Mouse (Mus musculus) intestine, embryonic 15.5 days (tissue): ENCODE data around the gene Ypel3. TPM values are rescaled to one million over a fixed set of nuclear protein-coding genes. Genes with fewer than 3 reads are reported as not detected.
"Not testable (repeated sequence)": the region's sequence is repeated elsewhere in the genome, so short reads cannot be mapped to it uniquely, and the experiment has no call there.

Experiments used
- ATAC-seq: fragments of 200-750 bp; cut with Nextera tagmentation; 2 replicates; pipeline ENCODE4 v1.8.0; 2017; ENCODE audit warnings: moderate TSS enrichment, moderate library complexity
- H3K27ac ChIP-seq: fragments of 300-500 bp; sonication (generic); 2 replicates; pipeline ENCODE4 v1.5.1; 2015; ENCODE audit warnings: mild to moderate bottlenecking, inconsistent platforms
- H3K27me3 ChIP-seq: fragments of 300-500 bp; sonication (generic); replicated peaks from 2 replicates; pipeline ENCODE4 v1.6.1; 2015; ENCODE audit warnings: inconsistent platforms
- H3K36me3 ChIP-seq: fragments of 300-500 bp; sonication (generic); 2 replicates; pipeline ENCODE4 v1.6.1; 2015; ENCODE audit warnings: inconsistent platforms
- H3K4me1 ChIP-seq: fragments of 300-500 bp; sonication (generic); replicated peaks from 2 replicates; pipeline ENCODE4 v1.6.1; 2015; ENCODE audit warnings: inconsistent platforms
- H3K4me2 ChIP-seq: fragments of 300-500 bp; sonication (generic); replicated peaks from 2 replicates; pipeline ENCODE4 v1.6.1; 2015; ENCODE audit warnings: mild to moderate bottlenecking, inconsistent platforms
- H3K4me3 ChIP-seq: fragments of 300-500 bp; sonication (generic); replicated peaks from 2 replicates; pipeline ENCODE4 v1.5.1; 2015; ENCODE audit warnings: inconsistent platforms
- H3K9ac ChIP-seq: fragments of 300-500 bp; sonication (generic); 2 replicates; pipeline ENCODE4 v1.6.1; 2015; ENCODE audit warnings: inconsistent platforms
- H3K9me3 ChIP-seq: fragments of 300-500 bp; sonication (generic); 2 replicates; pipeline ENCODE4 v1.6.1; 2016; ENCODE audit warnings: inconsistent platforms
- WGBS: fragments of 180-500 bp; shearing (Covaris S2); methylation state at CpG from one replicate; pipeline ENCODE4 v1.1.7; 2015; 5-methylcytosine and 5-hydroxymethylcytosine counted together
- polyA plus RNA-seq: library from polyadenylated mRNA; unstranded; fragments of >200 nt; fragmentation: Nextera tagmentation; extraction: Ambion mirVana; gene quantifications from 2 replicates; pipeline ENCODE4 v1.2.1, GENCODE M21; 2015

The Ypel3 gene
- polyA plus RNA-seq, result 66.9 and 71.2 TPM in 2 replicates

DNA sequence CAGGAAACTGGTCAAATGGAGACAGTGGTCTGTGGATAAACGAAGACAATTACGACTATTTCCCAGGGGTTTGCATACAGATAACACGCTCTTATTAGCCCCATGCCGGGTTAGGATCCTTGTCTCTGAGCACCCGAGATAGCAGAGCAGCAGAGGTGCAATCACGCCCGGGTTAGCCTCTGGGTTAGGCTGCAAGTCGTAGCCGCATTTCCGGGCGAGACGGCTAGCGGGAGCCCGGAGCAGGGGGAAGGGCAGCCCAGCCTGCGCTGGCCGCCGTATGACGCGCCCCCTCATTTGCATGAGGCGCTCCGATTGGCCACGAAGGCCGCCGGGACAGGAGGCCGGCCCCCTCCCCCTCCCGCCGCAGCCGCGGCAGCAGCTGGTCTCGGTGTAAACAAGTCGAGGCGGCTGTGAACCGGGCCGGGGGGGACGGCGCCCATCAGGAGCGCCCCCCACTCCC, at the start of gene Ypel3:
Ypel3 (plus strand) TSS at position 358 of the 460 bp plus-strand sequence.
- peak; percentile 94 for ATAC-seq
- no peaks in the 10 kb centered on the region for H3K27me3 ChIP-seq
- peak within 1 kb of the TSS; percentile 65 for H3K4me3 ChIP-seq
- no peaks in the 10 kb centered on the region for H3K9me3 ChIP-seq
- peak within 1 kb of the TSS; percentile 76 for H3K9ac ChIP-seq
- under 1% methylated on average over 29 of the region's 37 CpGs for WGBS
- peak within 1 kb of the TSS; percentile 90 for H3K27ac ChIP-seq
- H3K36me3 ChIP-seq, result peaks cover 4% of the 10 kb centered on the region; the same call in 1 of the 2 replicates
- peaks cover 43% of the 10 kb centered on the region for H3K4me1 ChIP-seq
- H3K4me2 ChIP-seq, result peak within 1 kb of the TSS; percentile 84

DNA sequence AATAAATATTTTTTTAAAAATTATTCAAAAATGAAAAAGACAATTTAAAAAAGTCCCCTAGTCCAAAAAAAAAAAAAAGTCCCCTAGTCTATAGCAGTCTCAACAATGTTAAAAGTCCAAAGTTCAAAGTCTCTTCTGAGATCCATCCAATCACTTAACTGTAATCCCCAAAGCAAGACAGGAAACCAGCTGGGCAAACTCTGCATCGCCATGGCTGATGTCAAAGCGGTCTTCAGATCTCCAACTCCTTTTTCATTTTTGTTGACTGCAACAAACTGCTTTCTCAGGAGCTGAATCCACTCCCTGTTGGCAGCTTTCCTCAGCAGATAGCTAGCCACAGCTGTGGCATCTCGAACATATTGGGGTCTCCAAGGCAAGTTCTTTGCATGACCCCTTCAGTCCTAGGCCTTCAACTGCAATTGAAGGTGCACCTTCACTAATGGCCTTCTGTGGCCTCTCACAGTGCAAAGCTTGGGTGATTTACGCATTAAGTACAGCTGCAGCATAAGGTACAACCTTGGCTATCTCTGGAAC, 46.4 kb upstream of the Ypel3 start:
- WGBS, result 76% methylated on average over 4 of the region's 4 CpGs
- not testable (repeated sequence) for H3K36me3 ChIP-seq, H3K27ac ChIP-seq

DNA sequence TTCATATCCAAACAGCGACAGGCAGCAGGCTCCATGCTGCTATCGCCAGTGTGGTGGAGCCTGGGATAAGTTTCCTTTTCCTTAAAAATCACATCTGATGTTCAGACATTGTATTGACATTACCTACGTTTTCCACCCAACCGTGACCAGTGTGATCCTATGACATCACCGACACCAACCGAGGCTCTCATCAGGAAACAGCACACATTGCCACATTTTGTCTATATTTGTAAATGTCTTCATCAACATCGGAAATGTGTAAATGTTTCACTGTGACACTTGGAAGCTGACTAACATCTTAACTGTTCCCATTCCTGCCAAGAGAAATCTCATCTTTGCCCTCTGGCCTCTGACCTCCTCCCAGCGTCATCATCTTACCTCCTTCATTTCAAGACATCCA, 40.6 kb upstream of the Ypel3 start:
- H3K36me3 ChIP-seq, result no peaks in the 10 kb centered on the region
- H3K9me3 ChIP-seq, result no peaks in the 10 kb centered on the region
- H3K4me1 ChIP-seq, result no peaks in the 10 kb centered on the region
- H3K27ac ChIP-seq, result no peak overlapping the region
- no peak overlapping the region for H3K4me3 ChIP-seq
- no peak overlapping the region for H3K9ac ChIP-seq
- no peaks in the 10 kb centered on the region for H3K27me3 ChIP-seq
- ATAC-seq, result no peak
- WGBS, result 79% methylated on average over 8 of the region's 8 CpGs
- no peak overlapping the region for H3K4me2 ChIP-seq

More for the DNA sequence above, 46.4 kb upstream of the Ypel3 start:
- not testable (repeated sequence) for H3K9me3 ChIP-seq, H3K4me1 ChIP-seq, H3K9ac ChIP-seq, H3K27me3 ChIP-seq, H3K4me2 ChIP-seq, ATAC-seq, H3K4me3 ChIP-seq

DNA sequence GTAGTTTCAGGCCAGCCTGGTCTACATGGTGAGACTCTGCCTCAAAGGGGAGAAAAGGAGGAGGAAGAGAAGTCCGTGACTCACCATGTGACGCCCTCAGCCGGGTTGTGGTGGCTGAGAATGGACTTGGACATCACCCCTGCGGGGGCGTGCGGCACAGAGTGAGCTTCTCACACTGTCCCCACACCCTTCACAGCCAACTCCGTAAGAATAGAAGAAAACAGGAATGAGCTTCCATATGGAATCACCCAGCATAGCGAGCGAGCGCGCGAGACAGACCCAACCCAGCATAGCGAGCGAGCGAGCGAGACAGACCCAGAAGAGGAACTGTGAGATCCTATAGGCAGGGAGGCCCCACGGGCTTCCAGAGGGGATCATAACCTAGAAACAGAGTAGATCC, 37.2 kb upstream of the Ypel3 start:
- 86% methylated on average over 17 of the region's 17 CpGs for WGBS
- Histone ChIP-seq H3K4me3 (no peak overlapping the region), H3K36me3 (no peaks in the 10 kb centered on the region), H3K27ac (no peak overlapping the region), H3K4me1 (no peaks in the 10 kb centered on the region), H3K9me3 (no peaks in the 10 kb centered on the region), H3K27me3 (no peaks in the 10 kb centered on the region), H3K4me2 (no peak overlapping the region), H3K9ac (no peak overlapping the region)
- ATAC-seq, result no peak

DNA sequence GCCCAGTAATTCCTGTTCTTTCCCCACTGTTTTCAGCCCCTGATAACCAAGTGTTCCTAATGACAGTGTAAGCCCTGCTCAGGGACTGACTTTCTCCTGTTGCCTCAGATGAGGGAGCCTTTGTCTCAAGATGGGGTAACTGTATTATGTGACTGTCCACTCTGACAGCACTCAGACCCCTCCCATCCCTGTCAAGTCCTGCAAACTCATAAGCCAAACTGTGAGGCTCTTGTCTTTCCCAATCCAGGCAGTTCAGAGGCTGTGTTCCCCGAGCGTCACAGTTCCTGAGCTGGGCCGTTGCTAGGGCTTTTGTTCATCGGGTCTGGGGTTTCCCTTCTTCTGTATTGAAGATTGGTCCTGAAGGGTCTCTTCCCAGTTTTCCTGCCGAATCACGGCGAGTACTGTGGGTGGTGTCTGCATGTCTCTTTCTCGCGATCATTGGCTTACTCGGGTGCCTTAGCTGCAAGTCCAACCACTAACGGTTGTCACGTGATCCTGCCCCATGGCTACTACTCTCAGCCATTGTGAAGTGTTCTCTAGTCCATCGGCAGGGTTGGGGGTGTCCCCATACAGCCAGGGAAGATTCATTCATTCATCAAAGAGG, 36.5 kb upstream of the Ypel3 start:
- H3K4me1 ChIP-seq, result no peaks in the 10 kb centered on the region
- no peak overlapping the region for H3K27ac ChIP-seq
- ATAC-seq, result no peak
- H3K9me3 ChIP-seq, result no peaks in the 10 kb centered on the region
- no peak overlapping the region for H3K4me3 ChIP-seq
- H3K27me3 ChIP-seq, result no peaks in the 10 kb centered on the region
- no peak overlapping the region for H3K4me2 ChIP-seq
- WGBS, result 85% methylated on average over 13 of the region's 13 CpGs
- H3K9ac ChIP-seq, result no peak overlapping the region
- H3K36me3 ChIP-seq, result no peaks in the 10 kb centered on the region

DNA sequence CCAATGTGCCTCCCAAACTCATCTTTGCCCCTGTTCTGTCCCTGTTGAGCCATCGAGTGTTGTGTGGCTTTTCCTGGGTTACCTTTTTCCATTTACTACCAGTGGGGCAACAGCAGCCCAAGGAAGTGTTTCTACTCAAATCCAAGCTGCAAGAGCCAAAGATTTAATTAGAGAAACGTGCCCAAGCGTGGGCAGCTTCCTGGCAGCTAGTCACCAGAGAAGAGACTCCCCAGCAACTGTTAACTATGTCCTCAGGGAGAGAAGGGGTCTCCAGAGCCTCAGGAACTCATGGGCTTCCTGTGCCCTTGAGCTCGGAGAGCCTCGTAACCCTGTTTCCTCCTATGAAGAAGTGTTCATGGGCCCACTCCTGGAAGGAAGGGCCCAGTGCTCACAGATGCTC, 35.8 kb upstream of the Ypel3 start:
- H3K4me3 ChIP-seq, result no peak overlapping the region
- no peak overlapping the region for H3K4me2 ChIP-seq
- no peak overlapping the region for H3K9ac ChIP-seq
- no peak for ATAC-seq
- H3K27ac ChIP-seq, result no peak overlapping the region
- 65% methylated on average over 5 of the region's 5 CpGs for WGBS
- H3K27me3 ChIP-seq, result no peaks in the 10 kb centered on the region
- H3K36me3 ChIP-seq, result no peaks in the 10 kb centered on the region
- no peaks in the 10 kb centered on the region for H3K9me3 ChIP-seq
- no peaks in the 10 kb centered on the region for H3K4me1 ChIP-seq

DNA sequence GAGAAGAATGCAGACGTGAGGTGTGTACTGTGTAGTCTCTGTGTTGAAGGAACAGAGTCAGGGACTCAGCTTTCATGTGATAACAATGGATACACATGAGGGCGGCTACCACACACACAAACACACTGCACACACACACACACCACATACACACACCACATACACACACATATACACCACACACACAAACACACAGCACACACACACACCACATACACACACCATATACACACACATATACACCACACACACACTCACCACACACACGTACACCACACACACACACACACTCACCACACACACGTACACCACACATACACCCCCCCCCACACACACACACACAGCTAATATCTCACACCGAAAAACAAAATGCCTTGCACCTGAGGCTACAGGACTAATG, 35.3 kb upstream of the Ypel3 start:
- no peak for ATAC-seq
- no peak overlapping the region for H3K9ac ChIP-seq
- no peak overlapping the region for H3K27ac ChIP-seq
- no peak overlapping the region for H3K4me3 ChIP-seq
- H3K4me1 ChIP-seq, result no peaks in the 10 kb centered on the region
- 86% methylated on average over 5 of the region's 5 CpGs for WGBS
- H3K4me2 ChIP-seq, result no peak overlapping the region
- no peaks in the 10 kb centered on the region for H3K9me3 ChIP-seq
- H3K36me3 ChIP-seq, result no peaks in the 10 kb centered on the region
- no peaks in the 10 kb centered on the region for H3K27me3 ChIP-seq

DNA sequence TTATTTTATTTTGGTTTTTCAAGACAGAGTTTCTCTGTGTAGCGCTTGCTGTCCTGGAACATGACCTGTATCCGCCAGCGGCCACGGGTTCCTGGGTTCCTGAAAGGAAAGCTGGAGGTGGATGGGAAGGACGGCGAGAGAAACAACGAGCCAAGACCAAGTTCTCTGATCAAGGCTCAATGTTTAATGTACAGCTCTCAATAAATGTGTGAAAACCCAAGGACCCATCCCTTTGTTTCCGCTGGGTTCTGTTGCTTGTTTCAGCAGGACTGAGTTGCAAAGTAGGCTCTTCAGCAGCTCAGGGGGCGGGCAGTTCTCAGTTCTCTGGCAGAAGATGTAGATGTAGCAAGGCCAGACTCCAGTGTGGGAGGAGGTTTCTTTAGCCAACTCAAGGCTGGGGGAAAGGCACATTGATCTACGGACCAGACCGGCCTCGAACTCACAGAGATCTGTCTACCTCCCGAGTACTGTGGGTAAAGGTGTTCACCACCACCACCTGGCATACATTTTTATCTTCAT, 34.7 kb upstream of the Ypel3 start:
- Histone ChIP-seq H3K4me2 (no peak overlapping the region), H3K9me3 (no peaks in the 10 kb centered on the region), H3K36me3 (no peaks in the 10 kb centered on the region), H3K9ac (no peak overlapping the region), H3K27ac (no peak overlapping the region), H3K4me1 (0 out of 2 replicates have a peak, but pooled peaks cover 3% of the 10 kb centered on the region), H3K4me3 (no peak overlapping the region), H3K27me3 (no peaks in the 10 kb centered on the region)
- 89% methylated on average over 13 of the region's 13 CpGs for WGBS
- ATAC-seq, result no peak

DNA sequence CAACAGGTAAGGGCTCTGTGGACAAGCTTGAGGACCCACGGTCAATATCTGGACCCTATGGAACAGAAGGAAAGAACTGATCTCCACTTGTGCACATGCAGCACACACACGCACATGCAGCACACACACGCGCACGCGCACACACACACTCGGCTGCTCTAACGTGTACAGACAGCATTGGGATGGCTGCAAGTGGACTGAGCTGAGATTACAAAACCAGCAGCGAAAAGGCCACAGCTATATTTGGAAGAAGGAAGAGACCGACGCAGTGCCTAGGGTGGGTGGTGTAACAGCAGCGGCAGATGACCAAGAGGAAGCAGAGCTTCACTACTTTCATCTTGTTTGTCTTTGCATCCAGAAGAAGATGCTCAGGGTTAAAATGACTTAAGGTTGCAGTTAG, 30.7 kb upstream of the Ypel3 start:
- no peak overlapping the region for H3K9ac ChIP-seq
- 83% methylated on average over 12 of the region's 12 CpGs for WGBS
- H3K4me3 ChIP-seq, result 0 out of 2 replicates have a peak overlapping the region, but pooled peaks have one; percentile 7
- H3K4me1 ChIP-seq, result peaks cover 5% of the 10 kb centered on the region; the same call in 1 of the 2 replicates
- ATAC-seq, result no peak
- H3K9me3 ChIP-seq, result no peaks in the 10 kb centered on the region
- no peaks in the 10 kb centered on the region for H3K36me3 ChIP-seq
- no peaks in the 10 kb centered on the region for H3K27me3 ChIP-seq
- peak overlapping the region; percentile 34 for H3K4me2 ChIP-seq
- peak overlapping the region; percentile 80 for H3K27ac ChIP-seq

DNA sequence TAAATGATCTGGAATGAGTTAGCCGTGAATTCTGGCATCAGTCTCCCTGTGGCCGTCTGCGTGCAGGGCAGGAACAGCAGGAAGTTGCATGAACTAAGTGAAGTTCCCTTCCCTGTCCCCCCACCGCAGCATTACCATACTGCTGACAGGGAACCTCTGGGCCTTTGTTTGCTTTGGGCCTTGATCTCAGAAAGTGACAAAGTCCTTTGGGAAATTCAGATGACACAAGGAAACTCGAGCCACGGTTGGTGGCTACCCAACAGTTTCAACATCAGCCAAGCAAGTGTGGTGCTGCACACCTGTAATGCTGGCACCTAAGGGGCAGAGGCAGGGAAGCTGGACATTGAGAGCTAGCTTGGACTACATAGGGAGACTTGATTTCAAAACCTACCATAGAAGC, 30.0 kb upstream of the Ypel3 start:
- Histone ChIP-seq H3K36me3 (no peaks in the 10 kb centered on the region), H3K9me3 (no peaks in the 10 kb centered on the region), H3K9ac (0 out of 2 replicates have a peak overlapping the region, but pooled peaks have one; percentile 30), H3K4me1 (peaks cover 5% of the 10 kb centered on the region; the same call in 1 of the 2 replicates), H3K27ac (peak overlapping the region; percentile 80), H3K4me3 (0 out of 2 replicates have a peak overlapping the region, but pooled peaks have one; percentile 7), H3K27me3 (no peaks in the 10 kb centered on the region), H3K4me2 (peak overlapping the region; percentile 34)
- ATAC-seq, result peak; percentile 88
- WGBS, result 22% methylated on average over 6 of the region's 6 CpGs

DNA sequence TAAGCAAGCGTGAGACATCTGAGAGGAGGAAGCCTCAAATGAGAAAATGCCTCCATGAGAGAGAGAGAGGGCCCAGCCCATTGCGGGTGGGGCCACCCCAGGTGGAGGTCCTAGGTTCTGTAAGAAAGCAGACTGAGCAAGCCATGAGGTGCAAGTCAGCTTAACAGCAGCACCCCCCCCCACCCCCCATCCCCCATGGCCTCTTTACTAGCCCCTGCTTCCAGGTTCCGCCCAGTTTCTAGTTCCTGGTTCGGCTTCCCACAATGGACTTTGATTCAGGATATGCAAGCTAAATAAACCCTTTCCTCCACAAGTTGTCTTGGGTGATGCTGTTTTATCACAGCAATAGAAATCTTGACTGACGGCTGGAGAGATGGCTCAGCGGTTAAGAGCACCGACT, 27.9 kb upstream of the Ypel3 start:
- no peak overlapping the region for H3K4me2 ChIP-seq
- H3K9me3 ChIP-seq, result no peaks in the 10 kb centered on the region
- ATAC-seq, result peak; percentile 71
- H3K4me3 ChIP-seq, result no peak overlapping the region
- WGBS, result 48% methylated on average over 7 of the region's 7 CpGs
- H3K27ac ChIP-seq, result peak overlapping the region; percentile 80
- H3K36me3 ChIP-seq, result no peaks in the 10 kb centered on the region
- no peaks in the 10 kb centered on the region for H3K27me3 ChIP-seq
- peaks cover 5% of the 10 kb centered on the region; the same call in 1 of the 2 replicates for H3K4me1 ChIP-seq
- H3K9ac ChIP-seq, result no peak overlapping the region

DNA sequence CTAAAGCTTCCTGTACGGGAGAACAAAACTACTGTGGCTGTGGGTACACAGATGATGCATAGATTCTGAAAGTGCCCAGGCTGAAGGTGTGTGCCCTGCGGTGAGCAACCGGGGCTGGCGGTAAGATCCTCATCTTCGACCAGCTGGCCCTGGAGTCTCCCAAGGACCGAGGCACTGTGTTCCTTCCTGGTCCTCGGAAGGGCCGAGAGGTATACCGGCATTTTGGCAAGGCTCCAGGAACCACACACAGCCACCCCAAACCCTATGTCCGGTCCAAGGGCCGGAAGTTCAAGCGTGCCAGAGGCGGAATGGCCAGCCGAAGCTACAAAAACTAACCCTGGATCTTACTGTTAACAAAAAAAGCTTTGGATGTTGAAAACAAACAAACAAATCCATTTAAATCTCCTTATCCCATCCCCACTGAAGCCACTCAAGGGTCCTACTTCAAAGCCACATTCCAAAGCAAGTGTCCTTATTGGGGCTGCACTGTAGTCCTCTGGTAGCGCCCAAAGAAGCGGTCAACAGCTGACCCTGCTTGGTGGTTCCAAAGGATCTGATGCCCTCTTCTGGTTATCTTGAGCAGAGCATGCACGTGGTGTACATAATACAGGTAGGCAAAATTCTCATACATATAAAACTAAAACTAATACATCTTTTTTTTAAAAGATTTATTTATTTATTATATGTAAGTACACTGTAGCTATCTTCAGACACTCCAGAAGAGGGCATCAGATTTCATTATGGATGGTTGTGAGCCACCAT, 27.0 kb upstream of the Ypel3 start:
- ATAC-seq, result no peak
- no peaks in the 10 kb centered on the region for H3K27me3 ChIP-seq
- H3K27ac ChIP-seq, result 0 out of 2 replicates have a peak overlapping the region, but pooled peaks have one; percentile 17
- H3K4me1 ChIP-seq, result peaks cover 5% of the 10 kb centered on the region; the same call in 1 of the 2 replicates
- H3K36me3 ChIP-seq, result no peaks in the 10 kb centered on the region
- no peaks in the 10 kb centered on the region for H3K9me3 ChIP-seq
- 93% methylated on average over 17 of the region's 17 CpGs for WGBS
- H3K9ac ChIP-seq, result no peak overlapping the region
- H3K4me3 ChIP-seq, result no peak overlapping the region
- no peak overlapping the region for H3K4me2 ChIP-seq
